Mouse (Mus musculus) right cerebral cortex, postnatal 25 days (tissue): ENCODE data around the gene Zc3h18.
A peak's percentile ranks its signal among the peaks of the same experiment; 100 is the strongest.

Experiments used
- DNase-seq: peaks from one replicate; pipeline ENCODE4 v3.0.0; 2022

The Zc3h18 gene

GRCm38 (mm10) chr8:122376365-122377231 lies at the start of gene Zc3h18:
TSS of gene Zc3h18 (plus strand) at chr8:122376609.
- peak; percentile 100 for DNase-seq

DNA sequence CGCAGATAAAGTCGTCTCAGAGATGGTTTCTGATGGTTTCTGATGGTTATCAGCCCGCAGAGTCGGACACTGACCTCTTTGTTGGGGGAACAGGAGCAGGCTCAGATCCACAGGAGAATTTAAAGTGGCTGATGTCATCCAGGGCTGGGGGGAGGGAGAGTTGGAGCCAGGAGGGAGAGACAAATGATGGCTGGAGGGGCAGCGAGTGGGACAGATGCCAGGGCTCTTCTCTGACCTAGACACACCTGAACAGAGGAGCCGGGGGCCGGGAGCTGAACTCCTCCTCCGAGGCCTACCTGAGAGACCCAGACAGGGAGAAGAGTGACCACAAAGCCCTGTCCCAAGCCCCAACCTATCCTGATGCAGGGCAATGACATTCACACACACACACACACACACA lies 47.3 kb upstream of the Zc3h18 start:
- DNase-seq: no peak

DNA sequence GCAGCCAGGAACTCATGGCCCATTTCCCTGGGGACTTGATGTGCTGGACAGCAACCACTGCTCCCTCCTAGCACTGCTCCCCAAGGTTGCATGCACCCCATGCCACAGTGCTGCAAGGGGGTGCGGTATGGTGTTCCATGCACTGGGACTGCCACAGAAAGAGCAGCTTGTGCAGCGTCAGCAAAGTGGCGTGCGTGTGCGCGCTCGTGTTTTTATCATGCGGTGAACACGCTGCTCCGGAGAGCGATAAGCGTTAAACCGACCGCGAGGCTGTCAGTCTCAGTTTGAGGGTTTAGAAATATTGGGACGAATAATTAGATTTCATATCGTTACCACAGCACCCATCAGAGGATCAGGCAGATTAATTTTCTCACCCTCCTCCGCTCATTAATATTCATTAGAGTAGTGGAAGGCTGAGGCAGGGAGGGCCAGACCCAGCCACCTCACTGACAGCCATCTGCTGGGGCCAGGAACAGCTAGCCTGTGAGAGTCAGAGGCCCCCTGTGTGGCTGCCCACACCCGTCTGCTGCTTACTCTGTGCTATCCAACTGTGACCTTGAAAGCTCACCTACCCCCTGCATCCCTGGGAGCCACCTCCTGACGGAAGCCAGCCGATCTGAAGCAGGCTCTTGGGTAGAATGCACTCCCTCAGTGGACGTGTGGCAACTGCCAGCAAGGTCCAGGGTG lies 46.7 kb upstream of the Zc3h18 start:
- no peak for DNase-seq

DNA sequence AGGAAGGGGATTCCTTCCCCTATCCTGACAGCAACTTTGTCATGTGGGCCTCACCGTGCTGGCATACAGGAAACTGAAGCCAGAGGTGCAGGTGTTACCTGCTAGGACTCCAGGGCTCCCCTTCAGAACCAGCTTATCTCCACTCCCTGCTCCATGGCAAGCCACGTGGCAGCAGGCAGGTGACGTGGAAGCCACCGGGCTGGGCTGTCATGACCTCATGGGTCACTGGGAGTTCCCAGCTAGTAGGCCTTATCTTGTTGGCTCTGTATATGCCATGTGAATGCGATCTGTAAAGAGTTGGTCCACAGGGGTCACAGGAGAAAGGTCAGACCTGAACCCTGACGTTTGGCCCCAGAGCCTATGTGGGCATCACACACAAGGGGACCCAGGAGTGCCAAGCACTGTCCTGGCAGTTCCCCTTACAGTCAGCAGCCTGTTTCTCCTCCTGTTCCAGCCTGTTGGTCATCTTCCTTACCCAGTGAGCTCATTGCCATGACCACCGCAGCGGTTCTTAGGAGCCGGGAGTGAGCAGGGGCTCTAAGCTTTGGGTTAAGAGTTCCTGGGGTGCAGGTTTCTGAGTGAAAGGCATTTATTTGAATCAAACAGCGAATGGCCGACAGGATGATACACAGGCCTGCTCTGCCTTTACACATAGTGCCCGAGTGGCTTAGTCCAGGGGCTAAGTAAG lies 45.8 kb upstream of the Zc3h18 start:
- DNase-seq: no peak

DNA sequence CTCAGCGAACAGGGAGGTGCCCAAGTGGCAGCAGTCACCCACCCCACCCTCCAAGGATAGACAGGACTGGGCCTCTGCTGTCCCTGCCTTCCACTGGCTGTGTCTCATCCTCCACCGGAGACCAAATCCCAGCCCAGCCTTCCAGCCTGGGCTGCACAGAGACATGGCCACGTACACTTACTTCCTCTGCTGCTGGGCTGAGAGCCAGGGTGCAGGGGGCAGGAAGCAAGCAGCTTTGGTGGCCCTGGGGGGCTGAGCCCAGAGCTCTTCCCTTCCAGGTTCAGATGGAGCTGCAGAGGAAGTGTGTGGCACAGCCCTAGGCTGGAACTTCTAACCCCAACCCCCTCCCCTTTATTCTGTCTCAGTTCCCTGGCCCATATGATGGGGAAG lies 45.3 kb upstream of the Zc3h18 start:
- DNase-seq: no peak

DNA sequence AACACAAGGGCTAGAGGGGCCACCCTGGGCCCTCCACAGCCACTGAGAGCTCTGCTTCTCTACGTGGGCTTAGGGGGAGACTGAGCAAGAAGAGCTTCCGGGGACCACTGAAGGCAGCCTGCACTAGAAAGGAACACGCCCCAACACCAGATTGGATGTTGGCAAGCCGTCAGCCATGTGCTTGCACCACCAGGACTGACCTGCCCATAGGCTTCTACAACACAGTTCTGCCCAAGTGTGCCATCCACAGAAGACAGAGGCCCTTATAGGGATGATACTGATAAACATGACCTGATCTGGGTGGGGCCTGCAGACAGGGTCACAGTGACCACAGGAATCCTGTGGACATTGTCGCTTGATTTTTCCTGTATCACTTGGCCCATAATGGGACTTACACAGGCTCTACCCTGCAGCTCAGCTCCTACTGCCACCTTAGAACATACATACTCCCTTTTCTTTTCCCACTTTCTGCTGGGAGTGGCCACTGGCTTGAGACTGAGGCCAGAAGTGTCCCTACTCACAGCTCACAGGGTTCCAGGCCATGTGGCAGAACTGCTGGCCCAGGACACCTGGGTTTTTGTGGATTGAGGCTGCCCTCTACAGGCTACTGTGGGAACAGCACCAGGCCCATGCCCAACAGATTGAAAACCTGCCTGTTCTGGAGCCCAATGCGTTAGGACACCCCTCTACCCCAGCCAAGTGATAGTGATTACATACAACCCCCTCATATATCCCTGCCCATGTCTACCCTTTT lies 43.5 kb upstream of the Zc3h18 start:
- peak; percentile 78 for DNase-seq

DNA sequence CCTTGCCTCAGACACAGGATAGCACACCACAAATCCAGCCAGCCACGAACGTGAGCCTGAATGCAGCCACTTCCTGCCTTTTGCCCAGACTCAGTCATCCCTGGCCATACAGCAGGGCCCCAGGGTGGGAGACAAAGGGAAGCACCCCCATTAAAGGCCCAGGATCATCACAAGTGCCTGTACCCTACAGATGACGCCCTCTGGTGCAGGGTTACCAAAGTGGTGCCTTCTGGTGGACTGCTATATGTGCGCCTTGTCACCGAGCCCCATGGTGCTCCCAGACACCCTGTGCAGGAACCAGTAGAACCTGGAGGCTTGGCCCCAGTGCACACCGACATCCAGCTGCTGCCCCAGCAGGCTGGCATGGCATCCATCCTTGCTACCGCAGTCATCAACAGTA lies 42.9 kb upstream of the Zc3h18 start:
- no peak for DNase-seq

- no peak for DNase-seq
These were observed 41.5 kb upstream of the Zc3h18 start for GRCm38 (mm10) chr8:122334791-122335490.

- DNase-seq: no peak
These were observed 40.7 kb upstream of the Zc3h18 start for GRCm38 (mm10) chr8:122335638-122336250.

GRCm38 (mm10) chr8:122336251-122336910 lies 40.0 kb upstream of the Zc3h18 start:
- DNase-seq: peak; percentile 65

DNA sequence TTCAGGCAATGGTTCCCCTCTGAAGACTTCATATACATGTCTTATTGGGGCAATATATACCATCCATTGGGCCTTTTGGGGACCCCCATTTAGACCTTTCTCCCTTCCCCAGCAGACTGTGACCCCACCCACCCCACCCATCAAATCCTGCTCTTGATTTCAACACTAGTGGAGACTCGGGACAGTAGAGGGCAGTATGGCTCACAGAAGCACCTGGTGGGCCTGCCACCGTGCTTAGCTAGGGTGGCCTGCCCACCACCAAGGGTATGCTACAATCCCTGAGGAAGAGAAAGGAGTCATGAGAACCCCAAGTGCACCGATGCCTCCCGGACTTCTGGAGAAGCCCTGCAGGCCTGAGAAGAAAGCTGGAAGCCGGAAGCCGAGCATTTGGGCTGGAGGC lies 37.6 kb upstream of the Zc3h18 start:
- DNase-seq: no peak

- DNase-seq: no peak
These were observed 35.6 kb upstream of the Zc3h18 start for GRCm38 (mm10) chr8:122340761-122341160.

DNA sequence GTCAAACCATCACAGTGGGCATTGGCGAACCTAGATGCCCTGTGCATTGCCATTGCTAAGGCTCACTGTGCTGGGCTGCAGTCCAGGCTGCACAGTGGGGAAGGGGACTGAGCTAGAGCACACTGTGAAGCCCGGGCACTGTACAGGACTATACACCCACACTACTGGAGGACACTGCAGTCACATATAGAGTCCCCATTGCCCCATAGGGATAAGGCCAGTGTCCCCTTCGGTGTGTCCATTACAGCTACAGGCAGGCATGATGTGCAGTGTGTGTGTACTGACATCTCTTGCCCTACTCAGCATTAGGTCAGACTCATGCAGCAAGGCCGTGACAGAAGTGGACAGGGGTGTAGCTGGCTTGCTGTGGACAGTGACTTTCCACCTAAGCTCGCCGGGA lies 34.6 kb upstream of the Zc3h18 start:
- DNase-seq: no peak

DNA sequence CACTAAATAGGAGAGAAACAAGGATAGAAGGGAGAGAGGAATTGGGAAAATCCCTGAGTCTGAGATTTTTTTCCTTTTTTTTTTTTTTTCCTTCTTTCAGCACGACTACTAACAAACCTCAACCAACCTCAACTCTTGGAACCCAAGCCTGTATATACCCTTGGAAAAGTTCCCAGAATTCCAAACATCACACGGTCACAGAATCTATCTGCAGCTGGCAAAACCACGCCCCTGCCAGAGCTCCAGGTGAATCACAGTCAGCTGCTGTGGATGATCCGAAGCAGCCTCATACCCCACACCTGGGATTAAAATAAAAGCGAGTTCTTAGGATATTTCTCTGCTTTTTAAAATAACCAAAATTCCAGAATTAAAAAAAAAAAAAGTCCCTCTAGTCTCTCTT lies 34.0 kb upstream of the Zc3h18 start:
- DNase-seq: no peak

GRCm38 (mm10) chr8:122342806-122343209 lies 33.6 kb upstream of the Zc3h18 start:
- DNase-seq: peak; percentile 51

- no peak for DNase-seq
These were observed 33.1 kb upstream of the Zc3h18 start for GRCm38 (mm10) chr8:122343341-122343740.

GRCm38 (mm10) chr8:122343758-122344157 lies 32.7 kb upstream of the Zc3h18 start:
- no peak for DNase-seq

DNA sequence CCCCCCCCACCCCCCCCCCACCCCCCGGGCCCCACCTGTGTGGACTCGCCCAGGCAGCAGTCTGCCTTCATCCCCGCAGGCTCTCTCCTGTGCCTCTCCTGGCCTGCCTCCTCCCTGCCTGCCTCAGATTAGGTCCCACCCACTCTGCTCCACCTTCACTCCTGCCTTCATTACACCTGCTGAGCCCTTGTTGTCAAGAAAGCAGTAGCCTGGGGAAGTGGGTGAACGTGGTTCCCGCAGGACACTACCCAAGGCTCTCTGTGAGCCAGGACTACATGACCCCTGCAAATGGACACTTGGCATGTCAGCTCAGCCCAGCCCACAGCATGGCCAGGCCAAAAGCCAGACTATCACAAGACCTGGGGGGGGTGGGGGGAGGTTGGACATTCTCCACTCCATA lies 32.2 kb upstream of the Zc3h18 start:
- no peak for DNase-seq

- DNase-seq: no peak
These were observed 31.0 kb upstream of the Zc3h18 start for GRCm38 (mm10) chr8:122345181-122346095.
